Mouse (Mus musculus) lung, embryonic 14.5 days (tissue): ENCODE measurements around the gene Wasf2. TPM values are rescaled to one million over a fixed set of nuclear protein-coding genes. Genes with fewer than 3 reads are reported as not detected.
A peak's percentile ranks its signal among the peaks of the same experiment; 100 is the strongest.

ENCODE experiments used
- ATAC-seq: fragments of 200-750 bp; cut with Nextera tagmentation; 2 replicates; pipeline ENCODE4 v1.8.0; 2017; ENCODE audit warnings: mild to moderate bottlenecking, moderate TSS enrichment, moderate library complexity; ENCODE audit not compliant: insufficient read depth
- DNase-seq: peaks from one replicate; pipeline ENCODE4 v3.0.0-alpha.2; 2015
- H3K27ac ChIP-seq: fragments of 300-500 bp; sonication (generic); 2 replicates; pipeline ENCODE4 v1.5.1; 2014; ENCODE audit warnings: low read depth, mild to moderate bottlenecking, moderate library complexity
- H3K27me3 ChIP-seq: fragments of 300-500 bp; sonication (generic); 2 replicates; pipeline ENCODE4 v1.6.1; 2014; ENCODE audit warnings: low read length, control low read depth; ENCODE audit not compliant: insufficient read depth
- H3K36me3 ChIP-seq: fragments of 300-500 bp; sonication (generic); 2 replicates; pipeline ENCODE4 v1.6.1; 2014; ENCODE audit warnings: control low read depth; ENCODE audit not compliant: insufficient read depth
- H3K4me1 ChIP-seq: fragments of 300-500 bp; sonication (generic); 2 replicates; pipeline ENCODE4 v1.6.1; 2014; ENCODE audit warnings: antibody characterized with exemption, control low read depth; ENCODE audit not compliant: insufficient read depth
- H3K4me2 ChIP-seq: fragments of 300-500 bp; sonication (generic); 2 replicates; pipeline ENCODE4 v1.6.1; 2014; ENCODE audit warnings: mild to moderate bottlenecking
- H3K4me3 ChIP-seq: fragments of 300-500 bp; sonication (generic); 2 replicates; pipeline ENCODE4 v1.5.1; 2014; ENCODE audit warnings: low read depth, low read length
- H3K9ac ChIP-seq: fragments of 300-500 bp; sonication (generic); 2 replicates; pipeline ENCODE4 v1.6.1; 2014
- H3K9me3 ChIP-seq: fragments of 300-500 bp; sonication (generic); 2 replicates; pipeline ENCODE4 v1.6.1; 2016; ENCODE audit warnings: low read depth, low read length, control low read depth
- CTCF ChIP-seq: IDR thresholded peaks from 2 replicates; pipeline ENCODE4 v1.5.1; 2016; ENCODE audit warnings: antibody characterized with exemption, low read depth
- WGBS: fragments of 180-500 bp; shearing (Covaris S2); extraction: QIAGEN DNeasy Blood & Tissue Kit; methylation state at CpG from one replicate; pipeline ENCODE4 v1.1.7; 2014; 5-methylcytosine and 5-hydroxymethylcytosine counted together
- polyA plus RNA-seq: library from polyadenylated mRNA; unstranded; fragments of >200 nt; fragmentation: Nextera tagmentation; extraction: Ambion mirVana; gene quantifications from 2 replicates; pipeline ENCODE4 v1.2.1, GENCODE M21; 2014

Gene Wasf2
- polyA plus RNA-seq, 1 experiment from 2014 or later: 101 TPM

- peaks cover 13% of the 10 kb centered on the region for H3K27me3 ChIP-seq
- ATAC-seq (peak; percentile 50; the same call in 1 of the 2 replicates), DNase-seq (peak; percentile 72)
- peak within 1 kb of the TSS; percentile 59 for H3K4me3 ChIP-seq
- 5% methylated on average over 16 of the region's 16 CpGs for WGBS
- peak within 1 kb of the TSS; percentile 77 for H3K27ac ChIP-seq
- no peak for TF ChIP-seq CTCF
- H3K9ac ChIP-seq: peak within 1 kb of the TSS; percentile 65
- no peaks in the 10 kb centered on the region for H3K36me3 ChIP-seq
- no peaks in the 10 kb centered on the region; the same call in 1 of the 2 replicates for H3K9me3 ChIP-seq
- peaks cover 4% of the 10 kb centered on the region; the same call in 1 of the 2 replicates for H3K4me1 ChIP-seq
- peak within 1 kb of the TSS; percentile 97 for H3K4me2 ChIP-seq
Observed at GRCm38 (mm10) chr4:133240490-133240921, 110.2 kb downstream of the Wasf2 start, which contains the start of gene Map3k6. Gene Map3k6 (plus strand): TSS chr4:133240818.

- under 1% methylated on average over 78 of the region's 78 CpGs for WGBS
- no peak for TF ChIP-seq CTCF
- Histone ChIP-seq H3K9me3 (no peaks in the 10 kb centered on the region; the same call in 1 of the 2 replicates), H3K9ac (peak overlapping the region; percentile 65), H3K27ac (peak overlapping the region; percentile 77), H3K4me1 (peaks cover 4% of the 10 kb centered on the region; the same call in 1 of the 2 replicates), H3K4me2 (peak overlapping the region; percentile 97), H3K4me3 (peak overlapping the region; percentile 59), H3K27me3 (peaks cover 15% of the 10 kb centered on the region), H3K36me3 (no peaks in the 10 kb centered on the region)
- peak; percentile 95 for ATAC-seq
- peak; percentile 94 for DNase-seq
Observed at GRCm38 (mm10) chr4:133240934-133241908, 110.9 kb downstream of the Wasf2 start.

- Histone ChIP-seq H3K27ac (no peak overlapping the region), H3K4me1 (peaks cover 4% of the 10 kb centered on the region; the same call in 1 of the 2 replicates), H3K36me3 (no peaks in the 10 kb centered on the region), H3K9ac (peak overlapping the region; percentile 22; the same call in 1 of the 2 replicates), H3K27me3 (peaks cover 22% of the 10 kb centered on the region), H3K4me2 (peak overlapping the region; percentile 97), H3K9me3 (no peaks in the 10 kb centered on the region; the same call in 1 of the 2 replicates), H3K4me3 (peak overlapping the region; percentile 59)
- WGBS: 26% methylated on average over 11 of the region's 11 CpGs
- ATAC-seq (no peak; the same call in 1 of the 2 replicates), DNase-seq (no peak)
- no peak for TF ChIP-seq CTCF
Observed at GRCm38 (mm10) chr4:133241910-133242309, 111.6 kb downstream of the Wasf2 start.

- WGBS: 63% methylated on average over 9 of the region's 9 CpGs
- no peak for TF ChIP-seq CTCF
- H3K27ac ChIP-seq: no peak overlapping the region
- no peaks in the 10 kb centered on the region; the same call in 1 of the 2 replicates for H3K9me3 ChIP-seq
- no peaks in the 10 kb centered on the region for H3K36me3 ChIP-seq
- no peak overlapping the region for H3K4me2 ChIP-seq
- DNase-seq (no peak), ATAC-seq (no peak)
- H3K4me1 ChIP-seq: peaks cover 4% of the 10 kb centered on the region; the same call in 1 of the 2 replicates
- no peak overlapping the region for H3K4me3 ChIP-seq
- peaks cover 26% of the 10 kb centered on the region for H3K27me3 ChIP-seq
- H3K9ac ChIP-seq: no peak overlapping the region
Observed at GRCm38 (mm10) chr4:133242710-133243109, 112.4 kb downstream of the Wasf2 start.

GRCm38 (mm10) chr4:133243538-133243937 lies 113.2 kb downstream of the Wasf2 start:
- WGBS: 22% methylated on average over 13 of the region's 13 CpGs

GRCm38 (mm10) chr4:133244289-133244688 lies 114.0 kb downstream of the Wasf2 start:
- no peaks in the 10 kb centered on the region for H3K36me3 ChIP-seq
- no peak overlapping the region for H3K4me3 ChIP-seq
- no peak overlapping the region for H3K27ac ChIP-seq
- no peak for TF ChIP-seq CTCF
- ATAC-seq (no peak), DNase-seq (no peak)
- no peaks in the 10 kb centered on the region; the same call in 1 of the 2 replicates for H3K9me3 ChIP-seq
- H3K27me3 ChIP-seq: peaks cover 26% of the 10 kb centered on the region
- peaks cover 4% of the 10 kb centered on the region; the same call in 1 of the 2 replicates for H3K4me1 ChIP-seq
- H3K4me2 ChIP-seq: no peak overlapping the region
- WGBS: 89% methylated on average over 1 of the region's 1 CpGs
- no peak overlapping the region for H3K9ac ChIP-seq

More at GRCm38 (mm10) chr4:133243538-133243937, 113.2 kb downstream of the Wasf2 start:
- Histone ChIP-seq H3K4me3 (no peak overlapping the region), H3K36me3 (no peaks in the 10 kb centered on the region), H3K9me3 (no peaks in the 10 kb centered on the region; the same call in 1 of the 2 replicates), H3K9ac (no peak overlapping the region), H3K4me2 (no peak overlapping the region), H3K27me3 (peaks cover 26% of the 10 kb centered on the region), H3K27ac (no peak overlapping the region), H3K4me1 (peaks cover 4% of the 10 kb centered on the region; the same call in 1 of the 2 replicates)
- peak; percentile 47 for DNase-seq
- no peak for ATAC-seq
- no peak for TF ChIP-seq CTCF
